Mouse (Mus musculus) small intestine, adult 2 months (tissue): ENCODE measurements around the gene Matn4.

Experiments used
- CTCF ChIP-seq: fragments of 200-500 bp; IDR thresholded peaks from 2 replicates; pipeline ENCODE4 v1.5.1; 2012; ENCODE audit warnings: low read depth, mild to moderate bottlenecking, control low read depth, inconsistent platforms, low read length, moderate library complexity, mixed read lengths; ENCODE audit not compliant: insufficient replicate concordance, insufficient read length; ENCODE audit errors: extremely low read depth
- POLR2A ChIP-seq: fragments of 200-500 bp; IDR thresholded peaks from 2 replicates; pipeline ENCODE4 v1.6.1; 2012; ENCODE audit warnings: low read depth, mild to moderate bottlenecking, control low read depth, inconsistent platforms, low read length, moderate library complexity

DNA sequence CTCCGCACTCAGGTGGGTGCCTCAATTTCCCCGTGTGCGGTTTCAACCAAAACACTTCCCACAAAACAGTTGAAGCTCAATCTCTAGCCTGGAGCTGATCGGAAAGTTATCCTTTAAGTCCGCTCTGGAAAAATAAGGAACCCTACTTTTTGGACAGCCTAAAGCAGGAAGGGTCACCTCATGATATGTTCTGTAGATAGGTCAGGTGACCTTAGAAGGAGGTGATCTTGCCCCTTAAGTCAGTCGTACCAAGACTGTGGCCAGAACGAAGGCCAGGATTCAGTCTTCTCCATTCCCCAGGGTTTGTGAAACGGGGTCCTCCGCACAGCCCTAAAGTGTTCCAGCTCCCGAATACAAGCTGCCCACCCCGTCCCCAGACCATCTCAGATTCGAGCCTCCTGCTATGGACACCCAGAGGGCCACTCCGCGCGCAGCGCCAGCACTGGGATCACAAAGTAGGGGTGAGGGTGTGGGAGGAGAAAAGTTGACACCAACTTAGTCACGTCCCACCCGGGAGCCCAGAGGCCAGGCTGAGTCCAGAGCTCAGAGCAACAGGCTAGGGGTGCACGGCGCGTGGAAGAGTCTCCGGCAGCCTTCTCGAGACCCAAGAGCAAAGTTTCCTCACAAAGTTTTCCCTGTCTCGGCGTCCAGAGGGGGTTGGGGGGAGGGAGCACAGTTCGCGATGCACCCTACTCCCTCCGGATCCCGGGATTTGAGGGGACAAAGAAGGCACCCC lies 37.5 kb upstream of the Matn4 start:
- no peak; the same call in 1 of the 2 replicates for TF ChIP-seq POLR2A
- TF ChIP-seq CTCF: no peak; the same call in 1 of the 2 replicates
